Mouse (Mus musculus): Measurements from ENCODE around the gene Wdfy2.

GRCm38 (mm10) chr14:62816827-62817226, 20.7 kb upstream of the Wdfy2 start:
- no peak for TF ChIP-seq POLR2A (IDR thresholded peaks at IDR 0.05; ENCODE audit: low read depth, low read length)
- no peak for TF ChIP-seq CTCF (IDR thresholded peaks at IDR 0.05; ENCODE audit: extremely low read depth, insufficient read depth, insufficient read length, insufficient replicate concordance)

Data from spleen, adult 2 months (tissue).